Mouse (Mus musculus) heart, embryonic 11.5 days (tissue): ENCODE measurements around the gene Vmn1r56. TPM values are rescaled to one million over a fixed set of nuclear protein-coding genes. Genes with fewer than 3 reads are reported as not detected.
"Not testable (repeated sequence)": the region's sequence is repeated elsewhere in the genome, so short reads cannot be mapped to it uniquely, and the experiment has no call there.

ENCODE experiments used
- ATAC-seq: fragments of 200-750 bp; cut with Nextera tagmentation; replicated peaks from 2 replicates; pipeline ENCODE4 v1.8.0; 2017; ENCODE audit warnings: moderate library complexity; ENCODE audit not compliant: insufficient number of reproducible peaks, low FRiP score, low TSS enrichment
- H3K27ac ChIP-seq: fragments of 300-500 bp; sonication (generic); 2 replicates; pipeline ENCODE4 v1.5.1; 2014; ENCODE audit warnings: mild to moderate bottlenecking, low read depth, low read length
- H3K27me3 ChIP-seq: fragments of 300-500 bp; sonication (generic); 2 replicates; pipeline ENCODE4 v1.6.1; 2014; ENCODE audit warnings: mild to moderate bottlenecking, low read length, mixed read lengths; ENCODE audit not compliant: control insufficient read depth, insufficient read depth
- H3K36me3 ChIP-seq: fragments of 300-500 bp; sonication (generic); 2 replicates; pipeline ENCODE4 v1.6.1; 2014; ENCODE audit warnings: mild to moderate bottlenecking, low read length, moderate library complexity, mixed read lengths; ENCODE audit not compliant: control insufficient read depth, insufficient read depth
- H3K4me1 ChIP-seq: fragments of 300-500 bp; sonication (generic); 2 replicates; pipeline ENCODE4 v1.6.1; 2014; ENCODE audit warnings: low read length; ENCODE audit not compliant: control insufficient read depth, insufficient read depth
- H3K4me2 ChIP-seq: fragments of 300-500 bp; sonication (generic); 2 replicates; pipeline ENCODE4 v1.6.1; 2014; ENCODE audit warnings: mild to moderate bottlenecking, moderate library complexity
- H3K4me3 ChIP-seq: fragments of 300-500 bp; sonication (generic); 2 replicates; pipeline ENCODE4 v1.5.1; 2014; ENCODE audit warnings: low read depth, low read length
- H3K9ac ChIP-seq: fragments of 300-500 bp; sonication (generic); 2 replicates; pipeline ENCODE4 v1.6.1; 2014; ENCODE audit warnings: mild to moderate bottlenecking, low read depth, low read length, moderate library complexity
- H3K9me3 ChIP-seq: fragments of 300-500 bp; sonication (generic); replicated peaks from 2 replicates; pipeline ENCODE4 v1.6.1; 2016; ENCODE audit warnings: low read length; ENCODE audit not compliant: control insufficient read depth
- WGBS: fragments of 180-500 bp; shearing (Covaris S2); extraction: QIAGEN DNeasy Blood & Tissue Kit; methylation state at CpG from one replicate; pipeline ENCODE4 v1.1.7; 2014; ENCODE audit not compliant: insufficient replicate concordance; 5-methylcytosine and 5-hydroxymethylcytosine counted together
- polyA plus RNA-seq: library from polyadenylated mRNA; unstranded; fragments of >200 nt; fragmentation: Nextera tagmentation; extraction: Ambion mirVana; gene quantifications from 2 replicates; pipeline ENCODE4 v1.2.1, GENCODE M21; 2014

Vmn1r56 gene
- not detected in 2 replicates for polyA plus RNA-seq

DNA sequence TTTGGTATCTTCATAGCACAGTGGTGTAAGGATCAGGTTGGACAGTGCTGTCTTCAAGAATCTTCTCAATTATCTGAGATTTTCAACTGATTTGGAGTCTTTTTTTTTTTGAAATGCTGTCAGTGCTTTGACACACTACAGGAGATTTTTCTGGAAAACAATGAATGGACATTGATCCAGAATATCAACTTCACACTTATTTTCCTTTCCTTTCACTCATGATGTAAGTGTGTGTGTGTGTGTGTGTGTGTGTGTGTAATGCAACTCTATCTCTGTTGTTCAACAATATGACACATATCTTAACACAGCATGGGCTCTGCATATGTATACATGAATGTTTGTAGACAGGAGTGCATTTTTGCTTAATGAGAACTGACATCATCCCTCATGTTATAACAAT is at the start of gene Vmn1r56:
Vmn1r56 (minus strand) TSS at position 101 of the 400 bp plus-strand sequence.
- not testable (repeated sequence) for ATAC-seq, H3K27ac ChIP-seq, H3K27me3 ChIP-seq, H3K9ac ChIP-seq, H3K4me3 ChIP-seq, H3K36me3 ChIP-seq, H3K9me3 ChIP-seq, H3K4me2 ChIP-seq, H3K4me1 ChIP-seq

DNA sequence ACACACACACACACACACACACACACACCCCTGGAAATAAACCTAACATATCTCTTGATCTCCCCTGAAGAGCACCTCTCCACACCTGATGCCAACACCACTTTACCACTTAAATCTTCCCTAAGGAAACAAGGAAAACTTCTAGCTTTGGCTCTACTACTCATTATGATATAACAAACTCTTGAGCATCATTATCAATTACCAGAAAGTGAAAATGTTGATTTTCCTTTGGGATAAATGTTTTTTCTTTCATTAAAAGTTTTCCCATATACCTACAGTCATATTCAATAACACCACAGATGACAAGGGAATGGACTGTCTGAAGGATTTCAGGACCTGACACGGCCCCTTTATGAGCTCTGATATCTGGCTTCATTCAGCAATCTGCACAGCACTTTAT is 21.6 kb upstream of the Vmn1r56 start, which contains the start of gene Vmn1r57:
Vmn1r57 (plus strand) TSS at position 301 of the 400 bp plus-strand sequence.
- not testable (repeated sequence) for H3K4me2 ChIP-seq, ATAC-seq, H3K27me3 ChIP-seq, H3K4me1 ChIP-seq, H3K9ac ChIP-seq, H3K4me3 ChIP-seq, H3K9me3 ChIP-seq, H3K36me3 ChIP-seq, H3K27ac ChIP-seq
- WGBS, result 40% methylated on average over 1 of the region's 1 CpGs

DNA sequence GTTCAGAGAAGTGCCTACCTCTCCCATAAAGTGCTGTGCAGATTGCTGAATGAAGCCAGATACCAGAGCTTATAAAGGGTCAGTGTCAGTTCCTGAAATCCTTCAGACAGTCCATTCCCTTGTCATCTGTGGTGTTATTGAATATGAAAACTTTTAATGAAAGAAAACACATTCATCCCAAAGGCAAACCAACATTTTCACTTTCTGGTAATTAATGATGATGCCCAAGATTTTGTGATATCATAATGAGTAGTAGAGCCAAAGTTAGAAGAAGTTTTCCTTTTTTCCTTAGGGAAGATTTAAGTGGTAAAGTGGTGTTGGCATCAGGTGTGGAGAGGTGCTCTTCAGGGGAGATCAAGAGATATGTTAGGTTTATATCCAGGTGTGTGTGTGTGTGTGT is 47.0 kb downstream of the Vmn1r56 start, which contains the start of gene Vmn1r55:
Vmn1r55 (minus strand) TSS at position 101 of the 400 bp plus-strand sequence.
- not testable (repeated sequence) for H3K27ac ChIP-seq, H3K9me3 ChIP-seq, H3K36me3 ChIP-seq, ATAC-seq, H3K4me3 ChIP-seq, H3K27me3 ChIP-seq, H3K4me2 ChIP-seq, H3K4me1 ChIP-seq, H3K9ac ChIP-seq

Other genes starting within 250 kb of the Vmn1r56 start
- 3.3 and 5.4 TPM in 2 replicates for gene Sbk2, start 232.3 kb downstream of the Vmn1r56 start, polyA plus RNA-seq
- 0.44 and 0.49 TPM in 2 replicates for gene Sbk3, start 225.6 kb downstream of the Vmn1r56 start, polyA plus RNA-seq
- gene Zfp579, start 200.6 kb downstream of the Vmn1r56 start, polyA plus RNA-seq, result 32.5 and 38.8 TPM in 2 replicates
- 10.2 and 11.0 TPM in 2 replicates for gene Zfp524, start 182.3 kb downstream of the Vmn1r56 start, polyA plus RNA-seq
- gene Fiz1, start 182.1 kb downstream of the Vmn1r56 start, polyA plus RNA-seq, result 25.5 and 25.9 TPM in 2 replicates
- 0.89 TPM in 1 of 2 replicates, not detected in the other for gene Gm44973, start 181.3 kb downstream of the Vmn1r56 start, polyA plus RNA-seq
- 3.4 and 5.5 TPM in 2 replicates for gene Zfp865, start 176.4 kb downstream of the Vmn1r56 start, polyA plus RNA-seq
- gene Ccdc106, start 176.2 kb downstream of the Vmn1r56 start, polyA plus RNA-seq, result 1.5 and 2.9 TPM in 2 replicates
- gene 4632433K11Rik, start 162.6 kb downstream of the Vmn1r56 start, polyA plus RNA-seq, result not detected in 2 replicates
- gene Zfp784, start 158.3 kb downstream of the Vmn1r56 start, polyA plus RNA-seq, result 3.4 and 4.2 TPM in 2 replicates
- gene Zfp580, start 145.2 kb downstream of the Vmn1r56 start, polyA plus RNA-seq, result 14.7 and 17.8 TPM in 2 replicates
- 84.0 and 85.5 TPM in 2 replicates for gene U2af2, start 134.6 kb downstream of the Vmn1r56 start, polyA plus RNA-seq
- gene Epn1, start 116.5 kb downstream of the Vmn1r56 start, polyA plus RNA-seq, result 47.0 and 48.1 TPM in 2 replicates
- not detected in 2 replicates for gene Rfpl4, start 79.8 kb downstream of the Vmn1r56 start, polyA plus RNA-seq
- gene Rasl2-9, start 70.8 kb downstream of the Vmn1r56 start, polyA plus RNA-seq, result 1.3 and 1.8 TPM in 2 replicates
- not detected in 2 replicates for gene Vmn1r55, start 47.1 kb downstream of the Vmn1r56 start, polyA plus RNA-seq
- gene Vmn1r57, start 21.7 kb upstream of the Vmn1r56 start, polyA plus RNA-seq, result not detected in 2 replicates
- not detected in 2 replicates for gene Gm5065, start 153.8 kb upstream of the Vmn1r56 start, polyA plus RNA-seq
- gene Nlrp2, start 154.3 kb upstream of the Vmn1r56 start, polyA plus RNA-seq, result not detected in 2 replicates
- gene Vmn1r58, start 216.6 kb upstream of the Vmn1r56 start, polyA plus RNA-seq, result not detected in 2 replicates